Mouse (Mus musculus): ENCODE measurements at regions not wholly inside any gene's neighbourhood (a gene's known extent, or its start where the extent isn't known, plus 50 kb on each side); places are given as distances from the start of the nearest gene placed in this dataset.

DNA sequence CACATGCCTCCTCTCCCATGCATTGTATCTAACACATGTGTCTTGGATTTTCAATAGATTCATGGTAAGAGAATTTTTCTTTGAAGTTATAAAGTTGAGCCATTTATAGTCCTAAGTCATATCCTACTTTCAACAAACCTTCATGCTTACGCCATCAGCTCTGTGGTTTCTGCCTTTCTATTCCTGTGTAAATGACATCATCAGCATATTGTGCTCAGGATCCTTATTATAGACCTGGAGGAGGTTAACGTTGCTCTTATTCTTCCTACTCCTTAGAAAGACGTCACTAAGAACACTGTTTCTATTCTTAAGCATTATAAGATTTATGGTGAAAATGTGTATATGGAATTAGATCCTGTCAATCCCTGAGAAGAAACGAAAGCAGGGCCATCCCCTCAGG lies 93.7 kb upstream of the Pde7b start:
- 26% methylated on average over 4 of the region's 4 CpGs for WGBS
- H3K36me3 ChIP-seq (ENCODE audit: control insufficient read depth, insufficient read depth, low read length): no peaks in the 10 kb centered on the region
- TF ChIP-seq EP300 (IDR thresholded peaks at IDR 0.05; ENCODE audit: insufficient read depth, low read depth, low read length): no peak
- no peak for DNase-seq
- no peak overlapping the region for H3K9ac ChIP-seq (ENCODE audit: low read depth, low read length)
- H3K4me1 ChIP-seq (ENCODE audit: control insufficient read depth, insufficient read depth, low read length): no peaks in the 10 kb centered on the region
- no peak overlapping the region for H3K27ac ChIP-seq
- intact Hi-C loops (cut with DNase I): no loop called here
- H3K27me3 ChIP-seq (ENCODE audit: control insufficient read depth, insufficient read depth, low read length): no peaks in the 10 kb centered on the region
- H3K79me2 ChIP-seq (replicated peaks; ENCODE audit: control insufficient read depth, insufficient read depth, low read length): no peaks in the 10 kb centered on the region
- no peak overlapping the region for H3K4me3 ChIP-seq

DNA sequence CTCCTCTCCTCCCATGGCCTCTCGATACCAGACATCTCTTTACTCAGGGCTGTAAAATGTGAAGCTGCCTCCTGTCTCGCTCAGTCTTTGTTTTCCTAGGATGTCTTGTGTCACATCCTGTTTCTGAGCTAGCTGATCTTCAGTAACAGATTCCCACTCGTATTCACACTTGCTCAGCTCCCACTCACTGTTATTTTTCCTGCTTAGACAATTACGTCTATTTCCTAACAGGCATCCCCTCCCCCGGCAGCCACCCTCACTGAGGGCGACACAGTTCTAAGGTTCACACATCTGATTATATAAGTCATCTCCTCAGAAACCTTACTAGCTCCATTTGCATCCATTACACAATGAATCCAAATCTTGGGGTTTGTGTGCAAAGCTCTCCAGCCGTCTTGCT lies 74.9 kb upstream of the Pde7b start:
- TF ChIP-seq POLR2A (IDR thresholded peaks at IDR 0.05; ENCODE audit: insufficient read depth, low read depth, low read length) (no peak), EP300 (IDR thresholded peaks at IDR 0.05; ENCODE audit: insufficient read depth, low read depth, low read length) (no peak), CTCF (IDR thresholded peaks at IDR 0.05) (no peak)
- no peaks in the 10 kb centered on the region for H3K36me3 ChIP-seq (ENCODE audit: control insufficient read depth, insufficient read depth, low read length)
- no peak overlapping the region for H3K4me3 ChIP-seq
- no peak for DNase-seq
- H3K4me1 ChIP-seq (ENCODE audit: control insufficient read depth, insufficient read depth, low read length): no peaks in the 10 kb centered on the region
- no peaks in the 10 kb centered on the region for H3K27me3 ChIP-seq (ENCODE audit: control insufficient read depth, insufficient read depth, low read length)
- H3K9ac ChIP-seq (ENCODE audit: low read depth, low read length): no peak overlapping the region
- 45% methylated on average over 7 of the region's 7 CpGs for WGBS
- intact Hi-C loops (cut with DNase I): no loop called here
- H3K27ac ChIP-seq: no peak overlapping the region
- H3K79me2 ChIP-seq (replicated peaks; ENCODE audit: control insufficient read depth, insufficient read depth, low read length): no peaks in the 10 kb centered on the region

- no peaks in the 10 kb centered on the region for H3K27me3 ChIP-seq (ENCODE audit: control insufficient read depth, insufficient read depth, low read length)
- DNase-seq: no peak
- intact Hi-C loops (cut with DNase I): no loop called here
- H3K4me3 ChIP-seq: no peak overlapping the region
- no peak for TF ChIP-seq POLR2A (IDR thresholded peaks at IDR 0.05; ENCODE audit: insufficient read depth, low read depth, low read length)
- TF ChIP-seq EP300 (IDR thresholded peaks at IDR 0.05; ENCODE audit: insufficient read depth, low read depth, low read length): no peak
- no peaks in the 10 kb centered on the region for H3K4me1 ChIP-seq (ENCODE audit: control insufficient read depth, insufficient read depth, low read length)
- no peak overlapping the region for H3K27ac ChIP-seq
- H3K36me3 ChIP-seq (ENCODE audit: control insufficient read depth, insufficient read depth, low read length): no peaks in the 10 kb centered on the region
- H3K79me2 ChIP-seq (replicated peaks; ENCODE audit: control insufficient read depth, insufficient read depth, low read length): no peaks in the 10 kb centered on the region
- WGBS: 81% methylated on average over 2 of the region's 2 CpGs
- H3K9ac ChIP-seq (ENCODE audit: low read depth, low read length): no peak overlapping the region
These were observed 73.5 kb upstream of the Pde7b start for GRCm38 (mm10) chr10:20798400-20798799.

- intact Hi-C loops (cut with DNase I): no loop called here
- Histone ChIP-seq H3K4me1 (ENCODE audit: control insufficient read depth, insufficient read depth, low read length) (no peaks in the 10 kb centered on the region), H3K36me3 (ENCODE audit: control insufficient read depth, insufficient read depth, low read length) (no peaks in the 10 kb centered on the region), H3K27ac (no peak overlapping the region), H3K4me3 (no peak overlapping the region), H3K79me2 (replicated peaks; ENCODE audit: control insufficient read depth, insufficient read depth, low read length) (no peaks in the 10 kb centered on the region), H3K27me3 (ENCODE audit: control insufficient read depth, insufficient read depth, low read length) (no peaks in the 10 kb centered on the region), H3K9ac (ENCODE audit: low read depth, low read length) (no peak overlapping the region)
- WGBS: 61% methylated on average over 6 of the region's 6 CpGs
- DNase-seq: no peak
- TF ChIP-seq POLR2A (IDR thresholded peaks at IDR 0.05; ENCODE audit: insufficient read depth, low read depth, low read length) (no peak), CTCF (IDR thresholded peaks at IDR 0.05) (no peak), EP300 (IDR thresholded peaks at IDR 0.05; ENCODE audit: insufficient read depth, low read depth, low read length) (no peak)
These were observed 69.1 kb upstream of the Pde7b start for GRCm38 (mm10) chr10:20793956-20794355.

- H3K4me3 ChIP-seq: no peak overlapping the region
- peaks cover 2% of the 10 kb centered on the region for H3K4me1 ChIP-seq (ENCODE audit: control insufficient read depth, insufficient read depth, low read length)
- intact Hi-C loops (cut with DNase I): no loop called here
- DNase-seq: no peak
- no peaks in the 10 kb centered on the region for H3K79me2 ChIP-seq (replicated peaks; ENCODE audit: control insufficient read depth, insufficient read depth, low read length)
- H3K27ac ChIP-seq: no peak overlapping the region
- TF ChIP-seq POLR2A (IDR thresholded peaks at IDR 0.05; ENCODE audit: insufficient read depth, low read depth, low read length) (no peak), CTCF (IDR thresholded peaks at IDR 0.05) (no peak), EP300 (IDR thresholded peaks at IDR 0.05; ENCODE audit: insufficient read depth, low read depth, low read length) (no peak)
- no peak overlapping the region for H3K9ac ChIP-seq (ENCODE audit: low read depth, low read length)
- H3K27me3 ChIP-seq (ENCODE audit: control insufficient read depth, insufficient read depth, low read length): no peaks in the 10 kb centered on the region
- no peaks in the 10 kb centered on the region for H3K36me3 ChIP-seq (ENCODE audit: control insufficient read depth, insufficient read depth, low read length)
- whole genome bisulfite sequencing: 97% methylated on average over 1 of the region's 1 CpGs
These were observed 56.1 kb upstream of the Pde7b start for GRCm38 (mm10) chr10:20780946-20781345.

- 38% methylated on average over 11 of the region's 11 CpGs for WGBS
- no peaks in the 10 kb centered on the region for H3K36me3 ChIP-seq (ENCODE audit: control insufficient read depth, insufficient read depth, low read length)
- no peak for TF ChIP-seq POLR2A (IDR thresholded peaks at IDR 0.05; ENCODE audit: insufficient read depth, low read depth, low read length)
- no peak for TF ChIP-seq CTCF (IDR thresholded peaks at IDR 0.05)
- no peak for TF ChIP-seq EP300 (IDR thresholded peaks at IDR 0.05; ENCODE audit: insufficient read depth, low read depth, low read length)
- no peaks in the 10 kb centered on the region for H3K27me3 ChIP-seq (ENCODE audit: control insufficient read depth, insufficient read depth, low read length)
- no peaks in the 10 kb centered on the region for H3K79me2 ChIP-seq (replicated peaks; ENCODE audit: control insufficient read depth, insufficient read depth, low read length)
- no peak overlapping the region for H3K27ac ChIP-seq
- intact Hi-C loops (cut with DNase I): no loop called here
- H3K9ac ChIP-seq (ENCODE audit: low read depth, low read length): no peak overlapping the region
- DNase-seq: no peak
- no peak overlapping the region for H3K4me3 ChIP-seq
- H3K4me1 ChIP-seq (ENCODE audit: control insufficient read depth, insufficient read depth, low read length): peaks cover 2% of the 10 kb centered on the region
These were observed 51.9 kb upstream of the Pde7b start for GRCm38 (mm10) chr10:20776640-20777413.
